In the genomic region with DNA sequence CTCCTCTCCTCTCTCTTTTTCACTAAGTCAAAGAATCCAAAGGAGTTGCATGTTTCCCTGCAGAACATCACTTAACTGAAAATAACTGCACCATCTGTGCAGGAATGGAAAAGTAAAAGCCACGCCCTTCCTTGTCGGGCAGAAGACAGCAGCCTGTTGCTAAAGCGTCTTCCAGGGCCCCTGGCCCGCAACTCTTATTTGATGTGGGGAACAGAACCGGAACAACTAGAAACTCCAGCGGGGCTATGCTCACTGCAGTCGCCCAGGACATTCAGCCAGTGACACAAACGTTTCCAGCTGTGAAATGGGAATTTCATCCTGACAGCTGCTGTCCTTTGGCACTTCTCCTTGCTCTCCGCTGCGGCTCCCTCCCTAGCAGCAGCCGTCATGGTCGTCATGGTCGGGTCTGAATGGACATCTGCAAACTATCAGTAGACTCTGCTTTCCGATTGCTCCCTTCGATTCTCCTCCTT, we compare ENCODE assay signal across 10 mouse cellular contexts.
DNase-seq lines count a peak whose midpoint lies in the region; ATAC-seq and TF ChIP-seq lines count a peak whose summit lies in the region.
"Had no signal": no experiment of that assay in that cellular context is flagged by ENCODE, and none has a peak within 500 bp of the region (broad histone marks: within the 10 kb centered on the region; RNA-seq: fewer than 3 reads in every experiment).

No protein-coding gene starts in this region.

- peak overlapping the region; percentile 28; the same call in 1 of the 2 replicates for H3K4me2 ChIP-seq in limb, embryonic 15.5 days

- intact Hi-C loops in heart, adult 2 months (cut with DNase I), result loop anchor here (5.0 kb wide), 1 partner anchor 68 kb away; the partner anchor contains the start of gene Ldlrad3
- intact Hi-C loops in gastrocnemius, adult 2 months (cut with DNase I), result no loop called here

- H3K36me3 ChIP-seq in heart, adult 2 months (ENCODE audit: control insufficient read depth, insufficient read depth, low read length), result no peaks in the 10 kb centered on the region
- H3K36me3 ChIP-seq in heart, embryonic 10.5 days, result no peaks in the 10 kb centered on the region
- no peaks in the 10 kb centered on the region for H3K36me3 ChIP-seq in ES-E14 (ENCODE audit: control insufficient read depth, insufficient read depth, low read length, poor library complexity, severe bottlenecking)
- no peaks in the 10 kb centered on the region for H3K36me3 ChIP-seq in limb, embryonic 15.5 days

- H3K27me3 ChIP-seq in heart, adult 2 months (ENCODE audit: control insufficient read depth, insufficient read depth, low read length), result no peaks in the 10 kb centered on the region
- no peaks in the 10 kb centered on the region for H3K27me3 ChIP-seq in heart, embryonic 10.5 days (ENCODE audit: insufficient read depth, poor library complexity, severe bottlenecking)
- no peaks in the 10 kb centered on the region for H3K27me3 ChIP-seq in limb, embryonic 15.5 days
- H3K27me3 ChIP-seq: CH12.LX had no signal

- H3K4me1 ChIP-seq in heart, adult 2 months (ENCODE audit: control insufficient read depth, insufficient read depth, low read length), result peaks cover 14% of the 10 kb centered on the region
- peaks cover 84% of the 10 kb centered on the region for H3K4me1 ChIP-seq in heart, embryonic 10.5 days
- peaks cover 44 to 61% of the 10 kb centered on the region in 2 experiments for H3K4me1 ChIP-seq in ES-E14 (ENCODE audit: control insufficient read depth in 2 of 2, insufficient read depth in 2 of 2, low read length in 2 of 2, poor library complexity in 1 of 2)
- peaks cover 59% of the 10 kb centered on the region for H3K4me1 ChIP-seq in limb, embryonic 15.5 days

- DNase-seq in heart, adult 2 months, result peak; percentile 47 to 54
- DNase-seq in heart, embryonic 10.5 days (ENCODE audit: low spot score), result no peak
- DNase-seq in ES-E14 (ENCODE audit: low read depth, low spot score), result no peak
- peak; percentile 68 for DNase-seq in gastrocnemius, adult 2 months
- DNase-seq in adipocyte (ENCODE audit: low spot score), result no peak
- no peak for DNase-seq in testis, postnatal 14 days (ENCODE audit: low spot score)

- 33% methylated on average over 15 of the region's 15 CpGs for WGBS in heart, adult 2 months
- WGBS in heart, embryonic 10.5 days, result 34% methylated on average over 15 of the region's 15 CpGs
- WGBS in limb, embryonic 15.5 days, result 25% methylated on average over 15 of the region's 15 CpGs

- H3K9ac ChIP-seq in heart, adult 2 months (ENCODE audit: low read depth, low read length), result no peak overlapping the region
- no peak overlapping the region for H3K9ac ChIP-seq in ES-E14 (ENCODE audit: insufficient read depth, low read depth, low read length, poor library complexity, severe bottlenecking)
- no peak overlapping the region for H3K9ac ChIP-seq in limb, embryonic 15.5 days

- H3K27ac ChIP-seq in heart, adult 2 months, result peak overlapping the region; percentile 11; the same call in 1 of the 2 replicates
- H3K27ac ChIP-seq in heart, embryonic 10.5 days, result no peak overlapping the region
- no peak overlapping the region for H3K27ac ChIP-seq in ES-E14 (ENCODE audit: insufficient read depth, low read depth, low read length, poor library complexity, severe bottlenecking)
- peak overlapping the region; percentile 70 for H3K27ac ChIP-seq in gastrocnemius, adult 2 months
- H3K27ac ChIP-seq in limb, embryonic 15.5 days, result peak overlapping the region; percentile 55

- ATAC-seq in limb, embryonic 15.5 days (ENCODE audit: insufficient number of reproducible peaks, low FRiP score, low TSS enrichment, low read depth), result no peak
- no peak for ATAC-seq in activated CD4-positive, CD25-positive, alpha-beta regulatory T cell, adult 4 months
- ATAC-seq: intestine, embryonic 16.5 days had no signal

- in situ Hi-C loops in ES-E14 (cut with MboI; ENCODE audit: low sequenced_read_pairs in 2 of 2, unreplicated experiment in 2 of 2), result no loop called here

- TF ChIP-seq CTCF in heart, adult 2 months (IDR thresholded peaks at IDR 0.05), result no peak
- TF ChIP-seq CTCF in gastrocnemius, adult 2 months (IDR thresholded peaks at IDR 0.05), result no peak

- no peak overlapping the region; the same call in 1 of the 2 replicates for H3K4me3 ChIP-seq in heart, adult 2 months
- H3K4me3 ChIP-seq in heart, embryonic 10.5 days, result no peak overlapping the region
- H3K4me3 ChIP-seq in ES-E14 (ENCODE audit: insufficient read depth in 1 of 2, low read depth in 1 of 2, low read length in 2 of 2, poor library complexity in 1 of 2, severe bottlenecking in 1 of 2), result peak overlapping the region; percentile 14 to 24; a peak in 2 of 4 replicates
- peak overlapping the region; percentile 61 for H3K4me3 ChIP-seq in gastrocnemius, adult 2 months
- no peak overlapping the region for H3K4me3 ChIP-seq in limb, embryonic 15.5 days

- H3K9me3 ChIP-seq in heart, embryonic 10.5 days, result no peaks in the 10 kb centered on the region
- no peaks in the 10 kb centered on the region for H3K9me3 ChIP-seq in ES-E14 (ENCODE audit: control insufficient read depth, insufficient read depth, low read depth, low read length)
- H3K9me3 ChIP-seq in limb, embryonic 15.5 days, result no peaks in the 10 kb centered on the region

- no peak for TF ChIP-seq EP300 in heart, adult 2 months (IDR thresholded peaks at IDR 0.05; ENCODE audit: insufficient read depth, low read depth, low read length)

- H3K79me2 ChIP-seq in heart, adult 2 months (replicated peaks; ENCODE audit: control insufficient read depth, insufficient read depth, low read length), result no peaks in the 10 kb centered on the region

- no peak for TF ChIP-seq POLR2A in heart, adult 2 months (IDR thresholded peaks at IDR 0.05; ENCODE audit: insufficient read depth, low read depth, low read length)

TF ChIP-seq in ES-E14, 5 proteins besides CTCF, POLR2A, EP300 and RAD21:
- no peak for TF ChIP-seq ZNF384 (IDR thresholded peaks at IDR 0.05; ENCODE audit: low read depth, low read length)
- TF ChIP-seq CHD2 (IDR thresholded peaks at IDR 0.05; ENCODE audit: low read depth, low read length), result no peak

Comparison
In these comparisons a context has a peak if more than half of its experiments do, and no peak if none do; other contexts are left out.
1. DNase-seq: peak in heart, adult 2 months (2 of 2) and gastrocnemius, adult 2 months (single experiment); none in heart, embryonic 10.5 days (single experiment), ES-E14 (single experiment), adipocyte (single experiment) and testis, postnatal 14 days (single experiment).
2. H3K27ac ChIP-seq: peak in heart, adult 2 months (single experiment), gastrocnemius, adult 2 months (single experiment) and limb, embryonic 15.5 days (single experiment); none in heart, embryonic 10.5 days (single experiment) and ES-E14 (single experiment).
3. H3K4me3 ChIP-seq: peak in ES-E14 (2 of 2) and gastrocnemius, adult 2 months (single experiment); none in heart, adult 2 months (single experiment), heart, embryonic 10.5 days (single experiment) and limb, embryonic 15.5 days (single experiment).